Mouse (Mus musculus): ENCODE results near the gene Clrn1. TPM values are rescaled to one million over a fixed set of nuclear protein-coding genes. Genes with fewer than 3 reads are reported as not detected.

Gene Clrn1
- polyA plus RNA-seq, 1 experiment: 0.39 TPM

GRCm38 (mm10) chr3:58902051-58902758, 17.1 kb upstream of the Clrn1 start:
- Histone ChIP-seq H3K27me3 (ENCODE audit: control insufficient read depth, insufficient read depth, low read length) (no peaks in the 10 kb centered on the region), H3K36me3 (ENCODE audit: control insufficient read depth, insufficient read depth, low read length) (no peaks in the 10 kb centered on the region), H3K4me3 (ENCODE audit: control insufficient read depth, insufficient read depth, low read length) (no peak overlapping the region), H3K27ac (ENCODE audit: control insufficient read depth, insufficient read depth, low read length) (no peak overlapping the region), H3K4me1 (replicated peaks; ENCODE audit: control insufficient read depth, insufficient read depth, low read length) (no peaks in the 10 kb centered on the region)
- WGBS: 96% methylated on average over 13 of the region's 13 CpGs
- no peak for TF ChIP-seq CTCF (IDR thresholded peaks at IDR 0.05; ENCODE audit: borderline replicate concordance, control insufficient read depth, extremely low read depth, insufficient read depth, low read length, poor library complexity)
- TF ChIP-seq POLR2A (IDR thresholded peaks at IDR 0.05; ENCODE audit: control insufficient read depth, extremely low read depth, insufficient read depth, low read length, poor library complexity): no peak
- no peak for DNase-seq

- Histone ChIP-seq H3K36me3 (ENCODE audit: control insufficient read depth, insufficient read depth, low read length) (no peaks in the 10 kb centered on the region), H3K27ac (ENCODE audit: control insufficient read depth, insufficient read depth, low read length) (no peak overlapping the region), H3K4me1 (replicated peaks; ENCODE audit: control insufficient read depth, insufficient read depth, low read length) (no peaks in the 10 kb centered on the region), H3K27me3 (ENCODE audit: control insufficient read depth, insufficient read depth, low read length) (no peaks in the 10 kb centered on the region), H3K4me3 (ENCODE audit: control insufficient read depth, insufficient read depth, low read length) (no peak overlapping the region)
- no peak for DNase-seq
- TF ChIP-seq CTCF (IDR thresholded peaks at IDR 0.05; ENCODE audit: borderline replicate concordance, control insufficient read depth, extremely low read depth, insufficient read depth, low read length, poor library complexity) (no peak), POLR2A (IDR thresholded peaks at IDR 0.05; ENCODE audit: control insufficient read depth, extremely low read depth, insufficient read depth, low read length, poor library complexity) (no peak)
- 93% methylated on average over 5 of the region's 5 CpGs for WGBS
These were observed 10.0 kb upstream of the Clrn1 start for GRCm38 (mm10) chr3:58895131-58895530.

GRCm38 (mm10) chr3:58894529-58894928, 9.4 kb upstream of the Clrn1 start:
- H3K36me3 ChIP-seq (ENCODE audit: control insufficient read depth, insufficient read depth, low read length): no peaks in the 10 kb centered on the region
- WGBS: 89% methylated on average over 3 of the region's 3 CpGs
- H3K4me1 ChIP-seq (replicated peaks; ENCODE audit: control insufficient read depth, insufficient read depth, low read length): no peaks in the 10 kb centered on the region
- H3K27ac ChIP-seq (ENCODE audit: control insufficient read depth, insufficient read depth, low read length): no peak overlapping the region
- no peaks in the 10 kb centered on the region for H3K27me3 ChIP-seq (ENCODE audit: control insufficient read depth, insufficient read depth, low read length)
- no peak for TF ChIP-seq CTCF (IDR thresholded peaks at IDR 0.05; ENCODE audit: borderline replicate concordance, control insufficient read depth, extremely low read depth, insufficient read depth, low read length, poor library complexity)
- TF ChIP-seq POLR2A (IDR thresholded peaks at IDR 0.05; ENCODE audit: control insufficient read depth, extremely low read depth, insufficient read depth, low read length, poor library complexity): no peak
- H3K4me3 ChIP-seq (ENCODE audit: control insufficient read depth, insufficient read depth, low read length): no peak overlapping the region
- DNase-seq: no peak

- no peaks in the 10 kb centered on the region for H3K4me1 ChIP-seq (replicated peaks; ENCODE audit: control insufficient read depth, insufficient read depth, low read length)
These were observed 4.5 kb upstream of the Clrn1 start for GRCm38 (mm10) chr3:58889670-58890069.

GRCm38 (mm10) chr3:58888131-58888715, 3.1 kb upstream of the Clrn1 start:
- H3K27ac ChIP-seq (ENCODE audit: control insufficient read depth, insufficient read depth, low read length): no peak overlapping the region
- no peaks in the 10 kb centered on the region for H3K36me3 ChIP-seq (ENCODE audit: control insufficient read depth, insufficient read depth, low read length)
- no peaks in the 10 kb centered on the region for H3K4me1 ChIP-seq (replicated peaks; ENCODE audit: control insufficient read depth, insufficient read depth, low read length)
- no peak for DNase-seq
- 94% methylated on average over 7 of the region's 7 CpGs for WGBS
- H3K27me3 ChIP-seq (ENCODE audit: control insufficient read depth, insufficient read depth, low read length): no peaks in the 10 kb centered on the region
- TF ChIP-seq CTCF (IDR thresholded peaks at IDR 0.05; ENCODE audit: borderline replicate concordance, control insufficient read depth, extremely low read depth, insufficient read depth, low read length, poor library complexity): no peak
- TF ChIP-seq POLR2A (IDR thresholded peaks at IDR 0.05; ENCODE audit: control insufficient read depth, extremely low read depth, insufficient read depth, low read length, poor library complexity): no peak
- no peak overlapping the region for H3K4me3 ChIP-seq (ENCODE audit: control insufficient read depth, insufficient read depth, low read length)

More at GRCm38 (mm10) chr3:58889670-58890069, 4.5 kb upstream of the Clrn1 start:
- TF ChIP-seq POLR2A (IDR thresholded peaks at IDR 0.05; ENCODE audit: control insufficient read depth, extremely low read depth, insufficient read depth, low read length, poor library complexity): no peak
- no peak for TF ChIP-seq CTCF (IDR thresholded peaks at IDR 0.05; ENCODE audit: borderline replicate concordance, control insufficient read depth, extremely low read depth, insufficient read depth, low read length, poor library complexity)
- H3K36me3 ChIP-seq (ENCODE audit: control insufficient read depth, insufficient read depth, low read length): no peaks in the 10 kb centered on the region
- DNase-seq: no peak
- H3K4me3 ChIP-seq (ENCODE audit: control insufficient read depth, insufficient read depth, low read length): no peak overlapping the region
- no peaks in the 10 kb centered on the region for H3K27me3 ChIP-seq (ENCODE audit: control insufficient read depth, insufficient read depth, low read length)
- 88% methylated on average over 3 of the region's 3 CpGs for WGBS
- no peak overlapping the region for H3K27ac ChIP-seq (ENCODE audit: control insufficient read depth, insufficient read depth, low read length)

GRCm38 (mm10) chr3:58887719-58888118, 2.6 kb upstream of the Clrn1 start:
- Histone ChIP-seq H3K27me3 (ENCODE audit: control insufficient read depth, insufficient read depth, low read length) (no peaks in the 10 kb centered on the region), H3K4me1 (replicated peaks; ENCODE audit: control insufficient read depth, insufficient read depth, low read length) (no peaks in the 10 kb centered on the region), H3K36me3 (ENCODE audit: control insufficient read depth, insufficient read depth, low read length) (no peaks in the 10 kb centered on the region), H3K27ac (ENCODE audit: control insufficient read depth, insufficient read depth, low read length) (no peak overlapping the region), H3K4me3 (ENCODE audit: control insufficient read depth, insufficient read depth, low read length) (no peak overlapping the region)
- TF ChIP-seq POLR2A (IDR thresholded peaks at IDR 0.05; ENCODE audit: control insufficient read depth, extremely low read depth, insufficient read depth, low read length, poor library complexity) (no peak), CTCF (IDR thresholded peaks at IDR 0.05; ENCODE audit: borderline replicate concordance, control insufficient read depth, extremely low read depth, insufficient read depth, low read length, poor library complexity) (no peak)
- DNase-seq: no peak
- 97% methylated on average over 10 of the region's 10 CpGs for WGBS

All from thymus, adult 2 months (tissue).